11 mouse cellular contexts compared by ENCODE assay signal in genomic region chr2:168117967-168118366, GRCm38 (mm10). TPM values are rescaled to one million over a fixed set of nuclear protein-coding genes. Genes with fewer than 3 reads are reported as not detected.
DNase-seq lines count a peak whose midpoint lies in the region; ATAC-seq and TF ChIP-seq lines count a peak whose summit lies in the region.
"Had no signal": no experiment of that assay in that cellular context is flagged by ENCODE, and none has a peak within 500 bp of the region (broad histone marks: within the 10 kb centered on the region; RNA-seq: fewer than 3 reads in every experiment).

No protein-coding gene starts in this region.

- 48% methylated on average over 16 of the region's 16 CpGs for WGBS in heart, postnatal 0 days
- 51% methylated on average over 16 of the region's 16 CpGs for WGBS in limb, embryonic 10.5 days
- WGBS in stomach, embryonic 16.5 days = 49% methylated on average over 16 of the region's 16 CpGs
- WGBS in lung, adult 2 months = 52% methylated on average over 16 of the region's 16 CpGs

- H3K27me3 ChIP-seq in heart, postnatal 0 days (ENCODE audit: control insufficient read depth, insufficient read depth, low read length) = peaks cover 12% of the 10 kb centered on the region; the same call in 1 of the 2 replicates
- H3K27me3 ChIP-seq in limb, embryonic 10.5 days (ENCODE audit: low read depth, poor library complexity, severe bottlenecking) = peaks cover 25% of the 10 kb centered on the region
- H3K27me3 ChIP-seq in stomach, embryonic 16.5 days (ENCODE audit: control insufficient read depth, insufficient read depth, low read length) = no peaks in the 10 kb centered on the region

- no peaks in the 10 kb centered on the region for H3K9me3 ChIP-seq in heart, postnatal 0 days (replicated peaks; ENCODE audit: control insufficient read depth, low read length)
- no peaks in the 10 kb centered on the region for H3K9me3 ChIP-seq in limb, embryonic 10.5 days (replicated peaks)
- no peaks in the 10 kb centered on the region for H3K9me3 ChIP-seq in stomach, embryonic 16.5 days (replicated peaks; ENCODE audit: control insufficient read depth, low read length)
- H3K9me3 ChIP-seq: midbrain, embryonic 12.5 days had no signal

- no peak overlapping the region for H3K9ac ChIP-seq in heart, postnatal 0 days (replicated peaks; ENCODE audit: low read depth, low read length)
- H3K9ac ChIP-seq in stomach, embryonic 16.5 days (ENCODE audit: low read length) = no peak overlapping the region

- TF ChIP-seq POLR2A in lung, adult 2 months (IDR thresholded peaks at IDR 0.05; ENCODE audit: borderline replicate concordance, extremely low read depth, low read depth, low read length) = no peak

- DNase-seq in heart, postnatal 0 days (ENCODE audit: low spot score) = no peak
- no peak for DNase-seq in heart, adult 18-20 months
- DNase-seq in thymus, postnatal 0 days (ENCODE audit: low spot score) = peak; percentile 28
- DNase-seq in thymus, postnatal 10 days (ENCODE audit: low spot score in 2 of 2) = no peak
- no peak for DNase-seq in limb, embryonic 10.5 days (ENCODE audit: low spot score)
- no peak for DNase-seq in urinary bladder, postnatal 4 days (ENCODE audit: low spot score in 2 of 2)
- no peak for DNase-seq in lung, adult 2 months
- DNase-seq: kidney, postnatal 4 days had no signal

- H3K4me3 ChIP-seq in heart, postnatal 0 days (ENCODE audit: low read depth, low read length) = no peak overlapping the region
- peak overlapping the region; percentile 49; the same call in 1 of the 2 replicates for H3K4me3 ChIP-seq in limb, embryonic 10.5 days
- H3K4me3 ChIP-seq in stomach, embryonic 16.5 days (replicated peaks; ENCODE audit: low read length) = no peak overlapping the region
- H3K4me3 ChIP-seq in lung, adult 2 months (replicated peaks; ENCODE audit: extremely low read depth, low read depth, low read length) = no peak overlapping the region

- 0 out of 2 replicates have a peak, but pooled peaks cover 9% of the 10 kb centered on the region for H3K4me1 ChIP-seq in heart, postnatal 0 days (ENCODE audit: control insufficient read depth, insufficient read depth)
- H3K4me1 ChIP-seq in limb, embryonic 10.5 days = peaks cover 36% of the 10 kb centered on the region
- peaks cover 23% of the 10 kb centered on the region for H3K4me1 ChIP-seq in stomach, embryonic 16.5 days (ENCODE audit: control insufficient read depth, insufficient read depth, low read length)
- peaks cover 3% of the 10 kb centered on the region; the same call in 1 of the 2 replicates for H3K4me1 ChIP-seq in lung, adult 2 months (ENCODE audit: control insufficient read depth, insufficient read depth, low read length)

- no peak for TF ChIP-seq EP300 in heart, postnatal 0 days (IDR thresholded peaks at IDR 0.05; ENCODE audit: low read depth)

- peak overlapping the region; percentile 51; the same call in 1 of the 2 replicates for H3K4me2 ChIP-seq in heart, postnatal 0 days (ENCODE audit: low read depth, low read length)
- 0 out of 2 replicates have a peak overlapping the region, but pooled peaks have one; percentile 73 for H3K4me2 ChIP-seq in stomach, embryonic 16.5 days (ENCODE audit: low read depth, low read length)

- ATAC-seq in heart, postnatal 0 days (ENCODE audit: insufficient read depth, low read depth) = no peak
- no peak for ATAC-seq in stomach, embryonic 16.5 days (ENCODE audit: insufficient read depth, low FRiP score)

- H3K27ac ChIP-seq in heart, postnatal 0 days (ENCODE audit: low read depth) = no peak overlapping the region
- peak overlapping the region; percentile 66; the same call in 1 of the 2 replicates for H3K27ac ChIP-seq in limb, embryonic 10.5 days
- H3K27ac ChIP-seq in stomach, embryonic 16.5 days (ENCODE audit: low read length) = no peak overlapping the region
- H3K27ac ChIP-seq: midbrain, embryonic 12.5 days had no signal

- H3K36me3 ChIP-seq in heart, postnatal 0 days (replicated peaks; ENCODE audit: control insufficient read depth, insufficient read depth, low read length) = no peaks in the 10 kb centered on the region
- no peaks in the 10 kb centered on the region for H3K36me3 ChIP-seq in limb, embryonic 10.5 days
- no peaks in the 10 kb centered on the region for H3K36me3 ChIP-seq in stomach, embryonic 16.5 days (ENCODE audit: control insufficient read depth, insufficient read depth, low read length)
- H3K36me3 ChIP-seq: G1E; midbrain, embryonic 12.5 days had no signal

- TF ChIP-seq CTCF in heart, postnatal 0 days (IDR thresholded peaks at IDR 0.05; ENCODE audit: low read depth) = no peak
- TF ChIP-seq CTCF in lung, adult 2 months (IDR thresholded peaks at IDR 0.05; ENCODE audit: insufficient read depth, low read length) = no peak

RNA-seq across cellular contexts. Expression of gene Pard6b, which starts 37.2 kb away (rescaled TPM):
- total RNA-seq in heart, postnatal 0 days (2014; rRNA removed; ENCODE audit: low replicate concordance) = 4.4 and 6.5 TPM in 2 replicates
- 3.3 and 3.5 TPM in 2 replicates for polyA plus RNA-seq in heart, postnatal 0 days (2015; fragmentation: Nextera tagmentation; extraction: Ambion mirVana)
- 1 to 10 TPM; 1.7 to 2.6 TPM for total RNA-seq in heart, adult 18-20 months (2021)
- polyA plus RNA-seq in thymus, postnatal 0 days (2015; fragmentation: Nextera tagmentation; extraction: Ambion mirVana) = 3.1 and 3.4 TPM in 2 replicates
- 4.5 and 6.0 TPM in 2 replicates for polyA plus RNA-seq in limb, embryonic 10.5 days (2016; fragmentation: Nextera tagmentation; extraction: Ambion mirVana)
- polyA plus RNA-seq in stomach, embryonic 16.5 days (2015; fragmentation: Nextera tagmentation; extraction: Ambion mirVana) = 8.3 TPM in 2 replicates
- 51.6 and 60.1 TPM in 2 replicates for polyA plus RNA-seq in lung, adult 2 months (2012; rRNA removed)
